Mouse (Mus musculus) myocyte (in vitro differentiated cells): ENCODE results near the gene Aldh3b1. TPM values are rescaled to one million over a fixed set of nuclear protein-coding genes. Genes with fewer than 3 reads are reported as not detected.

ENCODE experiments used
- H3K27me3 ChIP-seq: one replicate; pipeline ENCODE4 v1.6.1; 2011; ENCODE audit not compliant: control insufficient read depth, insufficient read depth, insufficient read length
- H3K36me3 ChIP-seq: one replicate; pipeline ENCODE4 v1.6.1; 2011; ENCODE audit not compliant: control insufficient read depth, insufficient read depth
- H3K4me2 ChIP-seq: one replicate; pipeline ENCODE4 v1.6.1; 2011; ENCODE audit warnings: low read depth, control low read depth
- H3K4me3 ChIP-seq: one replicate; pipeline ENCODE4 v1.5.1; 2011; ENCODE audit warnings: mild to moderate bottlenecking, control low read depth, moderate library complexity
- H3K79me2 ChIP-seq: one replicate; pipeline ENCODE4 v1.6.1; 2011; ENCODE audit not compliant: control insufficient read depth, insufficient read depth
- H3ac ChIP-seq: one replicate; pipeline ENCODE4 v1.6.1; 2011; ENCODE audit not compliant: control insufficient read depth, insufficient read length
- CEBPB ChIP-seq: IDR thresholded peaks from 2 replicates; pipeline ENCODE4 v1.6.1; 2011; ENCODE audit warnings: mild to moderate bottlenecking, moderate library complexity; ENCODE audit not compliant: poor library complexity, insufficient read depth, severe bottlenecking
- E2F4 ChIP-seq: IDR thresholded peaks from one replicate; pipeline ENCODE4 v1.6.1; 2011; ENCODE audit warnings: mild to moderate bottlenecking, control low read depth, moderate library complexity; ENCODE audit not compliant: insufficient read depth
- MAX ChIP-seq: IDR thresholded peaks from one replicate; pipeline ENCODE4 v1.6.1; 2011; ENCODE audit warnings: low read depth, mild to moderate bottlenecking, control low read depth
- MYOD1 ChIP-seq, 3 experiments: IDR thresholded peaks; one replicate each; pipeline ENCODE4 v1.6.1; 2011; ENCODE audit warnings: control low read depth in 2 of 3, low read depth in 2 of 3, mild to moderate bottlenecking in 2 of 3, moderate library complexity in 1 of 3; ENCODE audit not compliant: insufficient read length in 2 of 3, control insufficient read depth in 1 of 3
- MYOG ChIP-seq, 3 experiments: IDR thresholded peaks; one replicate each; pipeline ENCODE4 v1.6.1; 2011; ENCODE audit warnings: control low read depth in 2 of 3, low read depth in 2 of 3, mild to moderate bottlenecking in 2 of 3; ENCODE audit not compliant: insufficient read length in 2 of 3, control insufficient read depth in 1 of 3, insufficient read depth in 1 of 3
- POLR2A ChIP-seq: IDR thresholded peaks from one replicate; pipeline ENCODE4 v1.6.1; 2011; ENCODE audit warnings: low read depth, mild to moderate bottlenecking, control low read depth, moderate library complexity; ENCODE audit not compliant: insufficient read length
- POLR2AphosphoS2 ChIP-seq: IDR thresholded peaks from one replicate; pipeline ENCODE4 v1.6.1; 2011; ENCODE audit warnings: low read depth, control low read depth; ENCODE audit not compliant: insufficient read length
- REST ChIP-seq: IDR thresholded peaks from one replicate; pipeline ENCODE4 v1.6.1; 2011; ENCODE audit warnings: mild to moderate bottlenecking, control low read depth, moderate library complexity; ENCODE audit not compliant: insufficient read depth, insufficient read length
- SRF ChIP-seq: IDR thresholded peaks from one replicate; pipeline ENCODE4 v1.6.1; 2011; ENCODE audit warnings: low read depth; ENCODE audit not compliant: control insufficient read depth, insufficient read length
- TCF12 ChIP-seq: IDR thresholded peaks from one replicate; pipeline ENCODE4 v1.6.1; 2011; ENCODE audit warnings: mild to moderate bottlenecking, control low read depth; ENCODE audit not compliant: poor library complexity, insufficient read depth, severe bottlenecking
- TCF3 ChIP-seq: IDR thresholded peaks from one replicate; pipeline ENCODE4 v1.6.1; 2011; ENCODE audit warnings: low read depth, control low read depth; ENCODE audit not compliant: insufficient read length
- USF1 ChIP-seq: IDR thresholded peaks from one replicate; pipeline ENCODE4 v1.6.1; 2011; ENCODE audit warnings: low read depth, mild to moderate bottlenecking, control low read depth, moderate library complexity
- polyA plus RNA-seq: library from polyadenylated mRNA; unstranded; fragments of >200 nt; fragmentation: generic; extraction: Trizol; gene quantifications from one replicate; pipeline ENCODE4 v1.2.1, GENCODE M21; 2012; ENCODE audit warnings: missing spikeins

Gene Aldh3b1
- polyA plus RNA-seq, 1 experiment, result 51.8 TPM

DNA sequence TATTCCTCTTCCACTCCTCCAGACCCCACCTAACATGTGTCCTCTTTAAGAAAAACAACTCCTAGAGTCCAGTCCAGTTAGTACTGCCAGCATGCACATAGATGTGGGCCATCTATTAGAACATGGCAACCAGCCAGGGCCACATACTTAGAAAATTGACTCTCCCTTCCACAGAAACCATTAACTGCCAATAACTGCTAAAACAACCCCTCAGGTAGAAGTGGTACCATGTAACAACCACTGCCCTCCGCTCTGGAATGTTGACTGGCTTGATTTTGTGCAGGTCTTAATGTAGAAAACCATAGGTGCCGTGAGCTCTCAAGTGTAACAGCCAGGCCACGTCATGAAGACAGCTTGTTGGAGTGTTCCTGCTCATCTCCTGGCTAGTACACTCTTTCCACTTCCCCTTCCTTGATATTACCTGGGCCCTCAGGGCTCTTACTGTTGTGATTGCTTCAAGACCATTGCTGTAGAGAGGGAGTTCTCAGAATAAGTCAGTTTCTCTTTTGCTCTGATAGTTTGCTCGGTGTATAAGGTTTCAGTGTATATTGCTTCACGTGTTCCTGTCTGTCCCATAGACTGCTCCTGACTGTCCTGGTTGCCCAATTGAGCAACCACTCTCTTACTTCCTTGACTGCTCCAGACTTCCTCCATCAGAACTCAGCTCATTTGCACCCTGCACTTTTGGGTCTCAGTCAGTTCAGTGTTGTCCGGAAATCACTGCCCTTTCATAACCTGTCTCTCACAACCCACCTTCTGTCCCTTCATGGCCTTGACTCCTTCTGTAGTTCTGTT is 49.4 kb downstream of the Aldh3b1 start:
- Histone ChIP-seq H3K4me2 (no peak overlapping the region), H3K27me3 (no peaks in the 10 kb centered on the region), H3K36me3 (peaks cover 33% of the 10 kb centered on the region), H3K79me2 (peaks cover 54% of the 10 kb centered on the region), H3K4me3 (no peak overlapping the region), H3ac (no peak overlapping the region)
- TF ChIP-seq SRF (no peak), TCF12 (no peak), MYOG (IDR thresholded peaks at IDR 0.05; ENCODE audit: control insufficient read depth in 1 of 3, insufficient read depth in 1 of 3, insufficient read length in 2 of 3, low read depth in 2 of 3) (no peak), USF1 (no peak), CEBPB (no peak), TCF3 (no peak), REST (no peak), MYOD1 (IDR thresholded peaks at IDR 0.05; ENCODE audit: control insufficient read depth in 1 of 3, insufficient read length in 2 of 3, low read depth in 2 of 3) (no peak), POLR2AphosphoS2 (no peak), MAX (no peak), POLR2A (no peak)

DNA sequence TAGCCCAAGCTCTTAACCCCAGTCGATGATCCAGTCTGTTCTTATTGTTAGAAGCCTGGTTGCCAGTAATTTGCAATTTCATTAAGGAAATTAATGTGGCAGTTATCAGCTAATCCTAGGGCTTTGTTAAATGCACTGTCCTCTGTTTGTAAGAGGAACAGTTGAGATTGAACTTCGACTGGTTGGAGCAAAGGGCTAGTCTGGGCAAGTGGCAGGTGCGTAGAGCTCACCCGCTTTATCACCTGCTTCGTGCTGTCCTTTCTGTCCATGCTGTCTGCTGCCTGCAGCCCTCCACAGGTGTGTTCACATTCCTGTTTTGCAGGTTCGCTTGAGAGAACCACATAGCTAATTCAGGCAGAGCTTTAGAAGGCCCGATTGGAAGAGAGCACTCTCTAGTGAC is 54.6 kb downstream of the Aldh3b1 start:
- no peaks in the 10 kb centered on the region for H3K27me3 ChIP-seq
- peaks cover 15% of the 10 kb centered on the region for H3K36me3 ChIP-seq
- no peak for TF ChIP-seq POLR2A
- no peak for TF ChIP-seq MYOG (IDR thresholded peaks at IDR 0.05; ENCODE audit: control insufficient read depth in 1 of 3, insufficient read depth in 1 of 3, insufficient read length in 2 of 3, low read depth in 2 of 3)
- TF ChIP-seq CEBPB, result no peak
- TF ChIP-seq E2F4, result no peak
- no peak for TF ChIP-seq POLR2AphosphoS2
- TF ChIP-seq MAX, result no peak
- H3K79me2 ChIP-seq, result peaks cover 84% of the 10 kb centered on the region
- H3K4me3 ChIP-seq, result no peak overlapping the region
- H3K4me2 ChIP-seq, result no peak overlapping the region
- no peak overlapping the region for H3ac ChIP-seq

DNA sequence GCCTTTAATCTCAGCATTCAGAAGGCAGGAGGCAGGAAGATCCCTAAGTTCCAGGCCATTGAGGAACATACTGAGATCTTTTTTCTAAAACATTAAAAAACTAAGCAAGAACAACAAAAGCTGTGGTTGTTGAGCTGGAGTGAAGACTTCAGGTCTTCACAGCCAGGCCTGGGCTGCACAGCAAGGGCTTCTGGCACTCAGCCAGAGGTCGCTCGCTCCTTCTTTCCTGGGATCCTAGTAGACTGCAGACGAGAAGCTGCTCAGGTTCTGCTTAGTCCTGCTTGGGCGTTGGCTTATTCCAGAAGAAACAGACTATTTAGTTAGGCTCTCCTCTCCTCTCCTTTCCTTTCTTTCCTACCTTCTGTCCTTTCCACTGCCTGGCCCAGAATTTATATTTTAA is 57.2 kb downstream of the Aldh3b1 start:
- TF ChIP-seq REST (no peak), TCF3 (no peak), USF1 (no peak), E2F4 (no peak), CEBPB (no peak), SRF (no peak), TCF12 (no peak), POLR2AphosphoS2 (no peak), MAX (no peak), MYOD1 (IDR thresholded peaks at IDR 0.05; ENCODE audit: control insufficient read depth in 1 of 3, insufficient read length in 2 of 3, low read depth in 2 of 3) (no peak), MYOG (IDR thresholded peaks at IDR 0.05; ENCODE audit: control insufficient read depth in 1 of 3, insufficient read depth in 1 of 3, insufficient read length in 2 of 3, low read depth in 2 of 3) (no peak), POLR2A (no peak)
- no peak overlapping the region for H3K4me2 ChIP-seq
- no peak overlapping the region for H3K4me3 ChIP-seq

DNA sequence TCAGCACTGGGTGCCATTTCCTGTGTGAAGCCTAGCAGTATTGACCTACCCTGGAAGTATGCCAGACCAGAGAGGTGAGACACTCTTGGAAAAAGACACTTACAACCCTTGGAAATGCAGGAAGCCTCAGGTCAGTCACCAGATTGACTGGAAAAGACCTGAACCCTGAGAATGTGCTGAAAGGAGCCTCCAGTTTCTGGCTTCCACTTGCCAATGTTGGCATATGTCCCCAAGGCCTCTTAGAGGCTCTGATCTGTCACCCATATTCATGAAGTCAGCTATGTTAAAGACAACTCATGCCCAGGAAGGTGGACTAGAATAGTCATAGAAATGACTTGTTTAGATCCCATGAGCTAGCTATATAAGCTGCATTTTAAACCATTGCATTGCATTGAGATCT is 58.1 kb downstream of the Aldh3b1 start:
- Histone ChIP-seq H3K79me2 (peaks cover 86% of the 10 kb centered on the region), H3K27me3 (no peaks in the 10 kb centered on the region), H3ac (no peak overlapping the region), H3K4me3 (no peak overlapping the region), H3K36me3 (peaks cover 26% of the 10 kb centered on the region), H3K4me2 (no peak overlapping the region)
- TF ChIP-seq E2F4 (no peak), CEBPB (no peak), POLR2AphosphoS2 (no peak), TCF12 (no peak), USF1 (no peak), SRF (no peak), POLR2A (no peak), TCF3 (no peak), REST (no peak), MYOG (IDR thresholded peaks at IDR 0.05; ENCODE audit: control insufficient read depth in 1 of 3, insufficient read depth in 1 of 3, insufficient read length in 2 of 3, low read depth in 2 of 3) (no peak)

More for the DNA sequence above, 57.2 kb downstream of the Aldh3b1 start:
- no peaks in the 10 kb centered on the region for H3K27me3 ChIP-seq
- peaks cover 82% of the 10 kb centered on the region for H3K79me2 ChIP-seq
- H3ac ChIP-seq, result no peak overlapping the region
- peaks cover 23% of the 10 kb centered on the region for H3K36me3 ChIP-seq

DNA sequence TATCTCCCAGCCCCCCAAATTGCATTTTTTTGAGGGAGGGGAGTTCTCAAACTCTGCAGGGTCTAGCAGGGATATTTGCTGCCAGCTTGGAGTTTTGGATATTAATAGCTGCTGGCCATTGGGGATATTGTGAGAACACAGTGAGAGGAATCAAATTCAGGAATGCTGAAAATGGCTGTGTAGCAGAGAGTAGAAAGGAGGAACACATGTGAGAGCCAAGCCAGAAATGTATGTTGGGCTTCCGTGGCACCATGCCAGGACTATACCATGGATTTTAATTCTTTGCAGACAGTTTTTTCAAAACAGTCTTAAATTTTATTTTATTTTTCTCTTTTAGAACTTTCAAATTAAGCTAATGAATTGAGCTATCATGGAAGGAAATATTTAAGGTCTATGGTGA is 61.3 kb downstream of the Aldh3b1 start:
- TF ChIP-seq TCF12 (no peak), TCF3 (no peak), REST (no peak), SRF (no peak), POLR2AphosphoS2 (no peak), E2F4 (no peak), MYOG (IDR thresholded peaks at IDR 0.05; ENCODE audit: control insufficient read depth in 1 of 3, insufficient read depth in 1 of 3, insufficient read length in 2 of 3, low read depth in 2 of 3) (no peak), POLR2A (no peak), MYOD1 (IDR thresholded peaks at IDR 0.05; ENCODE audit: control insufficient read depth in 1 of 3, insufficient read length in 2 of 3, low read depth in 2 of 3) (no peak), CEBPB (no peak), USF1 (no peak)
- no peaks in the 10 kb centered on the region for H3K27me3 ChIP-seq
- H3K36me3 ChIP-seq, result peaks cover 41% of the 10 kb centered on the region
- peaks cover 96% of the 10 kb centered on the region for H3K79me2 ChIP-seq
- H3ac ChIP-seq, result no peak overlapping the region
- H3K4me2 ChIP-seq, result no peak overlapping the region
- no peak overlapping the region for H3K4me3 ChIP-seq
